Mouse (Mus musculus): ENCODE results near the gene Mgrn1.

- TF ChIP-seq USF1 (IDR thresholded peaks at IDR 0.05; ENCODE audit: low read depth, low read length) (no peak), CTCF (IDR thresholded peaks at IDR 0.05 in 2 of 3, conservative IDR thresholded peaks at IDR 0.05 in 1 of 3; ENCODE audit: control insufficient read depth in 1 of 3, insufficient read depth in 1 of 3, low read depth in 2 of 3, low read length in 3 of 3, poor library complexity in 1 of 3, severe bottlenecking in 1 of 3) (no peak)
These were observed 24.7 kb downstream of the Mgrn1 start for GRCm38 (mm10) chr16:4910758-4911157.
